ENCODE assay signal across 11 mouse cellular contexts in the genomic region with DNA sequence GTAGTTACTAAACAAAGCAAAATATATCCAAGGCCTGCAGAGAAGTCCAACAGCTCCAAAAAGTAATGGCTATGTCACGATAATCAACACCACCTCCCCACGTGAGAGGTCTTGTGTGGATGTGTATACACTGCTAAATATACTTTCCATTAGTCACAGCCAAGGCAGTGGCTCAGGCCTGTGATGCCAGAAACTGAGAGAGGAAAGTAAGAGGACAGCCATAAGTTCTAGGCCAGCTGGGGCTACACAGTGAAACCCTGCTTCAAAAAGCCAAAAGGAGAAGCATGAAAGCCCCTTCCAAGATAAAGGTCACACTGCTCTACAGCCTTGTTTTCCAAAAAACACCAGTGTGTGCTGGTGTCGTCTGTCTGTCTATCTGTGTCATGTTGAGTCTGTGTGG. TPM values are rescaled to one million over a fixed set of nuclear protein-coding genes. Genes with fewer than 3 reads are reported as not detected.
A peak's percentile ranks its signal among the peaks of the same experiment; 100 is the strongest.
DNase-seq lines count a peak whose midpoint lies in the region; ATAC-seq and TF ChIP-seq lines count a peak whose summit lies in the region.
"Had no signal": no experiment of that assay in that cellular context is flagged by ENCODE, and none has a peak within 500 bp of the region (broad histone marks: within the 10 kb centered on the region; RNA-seq: fewer than 3 reads in every experiment).

No protein-coding gene starts in this region.

- H3K36me3 ChIP-seq in CH12.LX (replicated peaks in 1 of 2; ENCODE audit: control insufficient read depth in 1 of 2, insufficient read depth in 1 of 2, low read length in 1 of 2): peaks cover 0 to 31% of the 10 kb centered on the region in 2 experiments
- no peaks in the 10 kb centered on the region for H3K36me3 ChIP-seq in liver, embryonic 13.5 days

- H3K4me3 ChIP-seq in CH12.LX (replicated peaks in 1 of 3; ENCODE audit: low read depth in 2 of 3, low read length in 2 of 3, poor library complexity in 1 of 3): peak overlapping the region in 2 of 3 experiments; percentile 12 to 25
- no peak overlapping the region for H3K4me3 ChIP-seq in liver, embryonic 13.5 days (replicated peaks)

- TF ChIP-seq POLR2A in CH12.LX (IDR thresholded peaks at IDR 0.05; ENCODE audit: low read depth, low read length): no peak

- in situ Hi-C loops in CH12.LX (cut with MboI; ENCODE audit: low pct_ligation_motif_present, low pct_unique_long_range_greater_than_20kb, low sequenced_read_pairs): no loop called here

- peak overlapping the region; percentile 34 for H3K27ac ChIP-seq in CH12.LX (ENCODE audit: insufficient read depth, low read depth)
- H3K27ac ChIP-seq in liver, embryonic 13.5 days: peak overlapping the region; percentile 41; the same call in 1 of the 2 replicates

- no peaks in the 10 kb centered on the region for H3K27me3 ChIP-seq in CH12.LX (replicated peaks)
- no peaks in the 10 kb centered on the region for H3K27me3 ChIP-seq in liver, embryonic 13.5 days

- H3K9me3 ChIP-seq in CH12.LX (replicated peaks; ENCODE audit: low read length): no peaks in the 10 kb centered on the region
- H3K9me3 ChIP-seq in liver, embryonic 13.5 days (replicated peaks): no peaks in the 10 kb centered on the region

- H3K9ac ChIP-seq in CH12.LX (ENCODE audit: insufficient read depth, low read depth): peak overlapping the region; percentile 66; the same call in 1 of the 2 replicates
- H3K9ac ChIP-seq in liver, embryonic 13.5 days: no peak overlapping the region

- TF ChIP-seq EP300 in CH12.LX (IDR thresholded peaks at IDR 0.05; ENCODE audit: low read length): no peak

- peaks cover 7 to 33% of the 10 kb centered on the region in 2 experiments for H3K4me1 ChIP-seq in CH12.LX (ENCODE audit: control insufficient read depth in 1 of 2, insufficient read depth in 2 of 2)
- H3K4me1 ChIP-seq in liver, embryonic 13.5 days (replicated peaks): peaks cover 37% of the 10 kb centered on the region

- dilution Hi-C loops in CH12.LX (cut with MboI; ENCODE audit: extremely low pct_ligation_motif_present, extremely low pct_unique_long_range_greater_than_20kb, low sequenced_read_pairs): no loop called here

- H3K4me2 ChIP-seq in CH12.LX (ENCODE audit: insufficient read depth, low read depth, poor library complexity, severe bottlenecking): peak overlapping the region; percentile 67; the same call in 1 of the 2 replicates
- H3K4me2 ChIP-seq in liver, embryonic 13.5 days: no peak overlapping the region

- TF ChIP-seq CTCF in CH12.LX (conservative IDR thresholded peaks at IDR 0.05 in 1 of 2, IDR thresholded peaks at IDR 0.05 in 1 of 2; ENCODE audit: low read depth in 2 of 2, low read length in 2 of 2): no peak

- no peak for TF ChIP-seq RAD21 in CH12.LX (IDR thresholded peaks at IDR 0.05; ENCODE audit: low read depth, low read length)

- 51% methylated on average over 3 of the region's 3 CpGs for WGBS in liver, embryonic 13.5 days (ENCODE audit: insufficient replicate concordance)

- peak; percentile 96 for DNase-seq in heart, adult 11 months
- no peak for DNase-seq in heart, postnatal 25 days (ENCODE audit: low spot score)
- DNase-seq in CH12.LX (ENCODE audit: extremely low read depth): peak; percentile 31
- peak; percentile 76 for DNase-seq in heart, adult 18-20 months
- no peak for DNase-seq in liver, embryonic 13.5 days
- no peak for DNase-seq in urinary bladder, adult 2 months (ENCODE audit: low spot score)
- no peak for DNase-seq in spleen, postnatal 10 days (ENCODE audit: low spot score in 2 of 2)
- DNase-seq: layer of hippocampus, postnatal 36 days had no signal

- no peak for ATAC-seq in liver, embryonic 13.5 days (ENCODE audit: low read depth)
- no peak for ATAC-seq in activated CD4-positive, CD25-positive, alpha-beta regulatory T cell, adult 4 months
- ATAC-seq: forebrain, embryonic 14.5 days; midbrain, embryonic 16.5 days had no signal

- intact Hi-C loops in heart, postnatal 25 days (cut with DNase I): loop anchor here (2.0 kb wide), 1 partner anchor 21 kb away; no protein-coding TSS in a partner anchor

- H3K79me2 ChIP-seq in CH12.LX (replicated peaks; ENCODE audit: control insufficient read depth, extremely low read depth, insufficient read depth, poor library complexity, severe bottlenecking): peaks cover 10% of the 10 kb centered on the region

TF ChIP-seq in CH12.LX, 34 proteins besides CTCF, POLR2A, EP300 and RAD21:
- TF ChIP-seq SIN3A (IDR thresholded peaks at IDR 0.05; ENCODE audit: low read length): 0 out of 2 replicates have a peak, but pooled peaks have one; percentile 33
- TF ChIP-seq ZNF384 (IDR thresholded peaks at IDR 0.05; ENCODE audit: low read depth, low read length): no peak
- peak; percentile 72 for TF ChIP-seq BHLHE40 (IDR thresholded peaks at IDR 0.05; ENCODE audit: low read depth, low read length)
- TF ChIP-seq UBTF (IDR thresholded peaks at IDR 0.05; ENCODE audit: low read depth, low read length): no peak
- no peak for TF ChIP-seq MYC (IDR thresholded peaks at IDR 0.05; ENCODE audit: low read depth, low read length)
- TF ChIP-seq ETS1 (conservative IDR thresholded peaks at IDR 0.05; ENCODE audit: low read depth, low read length): 0 out of 2 replicates have a peak, but pooled peaks have one; percentile 5
- no peak for TF ChIP-seq CHD1 (IDR thresholded peaks at IDR 0.05; ENCODE audit: low read depth, low read length)

RNA-seq across cellular contexts. Expression of gene Clip1, which starts 22.8 kb away (rescaled TPM):
- 100 to 1,000 TPM; 135 to 152 TPM for total RNA-seq in heart, postnatal 25 days (2021)
- total RNA-seq in CH12.LX (2012; rRNA removed) (26.7 and 28.1 TPM in 2 replicates), CH12.LX (2014; rRNA removed) (24.9 and 25.4 TPM in 2 replicates)
- 37.1 and 42.9 TPM in 2 replicates for polyA plus RNA-seq in CH12.LX (2012; ENCODE audit: insufficient read length, low read depth)
- total RNA-seq in heart, adult 18-20 months (2021): 100 to 1,000 TPM; 173 to 179 TPM
- 12.4 and 13.4 TPM in 2 replicates for polyA plus RNA-seq in liver, embryonic 13.5 days (2015; fragmentation: Nextera tagmentation; extraction: Ambion mirVana)
- 10 to 100 TPM; 43.3 to 49.8 TPM for polyA plus RNA-seq in activated CD4-positive, CD25-positive, alpha-beta regulatory T cell, adult 4 months (2017; shearing (Covaris generic))
- polyA plus RNA-seq in urinary bladder, adult 2 months (2012; rRNA removed): 50.5 and 57.5 TPM in 2 replicates

RNA-seq across cellular contexts. Expression of gene Zcchc8, which starts 59.3 kb away (rescaled TPM):
- 10 to 100 TPM; 23.2 to 25.1 TPM for total RNA-seq in heart, postnatal 25 days (2021)
- total RNA-seq in CH12.LX (2012; rRNA removed) (15.2 and 17.0 TPM in 2 replicates), CH12.LX (2014; rRNA removed) (24.4 and 31.8 TPM in 2 replicates)
- 60.7 and 77.2 TPM in 2 replicates for polyA plus RNA-seq in CH12.LX (2012; ENCODE audit: insufficient read length, low read depth)
- 10 to 100 TPM; 17.3 to 22.0 TPM for total RNA-seq in heart, adult 18-20 months (2021)
- polyA plus RNA-seq in liver, embryonic 13.5 days (2015; fragmentation: Nextera tagmentation; extraction: Ambion mirVana): 30.7 and 42.3 TPM in 2 replicates
- 10 to 100 TPM; 55.2 to 55.4 TPM for polyA plus RNA-seq in activated CD4-positive, CD25-positive, alpha-beta regulatory T cell, adult 4 months (2017; shearing (Covaris generic))
- 45.2 and 46.8 TPM in 2 replicates for polyA plus RNA-seq in urinary bladder, adult 2 months (2012; rRNA removed)

Comparison
In these comparisons a context has a peak if more than half of its experiments do, and no peak if none do; other contexts are left out.
1. DNase-seq: peak in heart, adult 11 months (single experiment), CH12.LX (single experiment) and heart, adult 18-20 months (2 of 2); none in heart, postnatal 25 days (single experiment), liver, embryonic 13.5 days (single experiment), urinary bladder, adult 2 months (single experiment) and spleen, postnatal 10 days (0 of 2).